Mouse (Mus musculus) brown adipose tissue, adult 24 weeks (tissue): ENCODE measurements around the gene C2cd3. TPM values are rescaled to one million over a fixed set of nuclear protein-coding genes. Genes with fewer than 3 reads are reported as not detected.
A peak's percentile ranks its signal among the peaks of the same experiment; 100 is the strongest.

ENCODE experiments used
- H3K27ac ChIP-seq: fragments of 200-500 bp; replicated peaks from 2 replicates; pipeline ENCODE4 v1.5.1; 2012; ENCODE audit warnings: low read depth, mild to moderate bottlenecking, low read length
- H3K4me1 ChIP-seq: fragments of 200-500 bp; 2 replicates; pipeline ENCODE4 v1.6.1; 2012; ENCODE audit warnings: low read length, mixed read lengths; ENCODE audit not compliant: control insufficient read depth, insufficient read depth, insufficient read length
- H3K4me3 ChIP-seq: fragments of 200-500 bp; 2 replicates; pipeline ENCODE4 v1.5.1; 2012; ENCODE audit warnings: low read depth, mild to moderate bottlenecking, low read length, moderate library complexity; ENCODE audit not compliant: insufficient read depth
- polyA plus RNA-seq: library from polyadenylated mRNA; stranded (reverse); fragments of >200 nt; gene quantifications from 2 replicates; pipeline ENCODE4 v1.2.4, GENCODE M21; 2012; ENCODE audit not compliant: missing spikeins, insufficient read depth, insufficient read length

C2cd3 gene
- polyA plus RNA-seq, 1 experiment, result 5.7 TPM

DNA sequence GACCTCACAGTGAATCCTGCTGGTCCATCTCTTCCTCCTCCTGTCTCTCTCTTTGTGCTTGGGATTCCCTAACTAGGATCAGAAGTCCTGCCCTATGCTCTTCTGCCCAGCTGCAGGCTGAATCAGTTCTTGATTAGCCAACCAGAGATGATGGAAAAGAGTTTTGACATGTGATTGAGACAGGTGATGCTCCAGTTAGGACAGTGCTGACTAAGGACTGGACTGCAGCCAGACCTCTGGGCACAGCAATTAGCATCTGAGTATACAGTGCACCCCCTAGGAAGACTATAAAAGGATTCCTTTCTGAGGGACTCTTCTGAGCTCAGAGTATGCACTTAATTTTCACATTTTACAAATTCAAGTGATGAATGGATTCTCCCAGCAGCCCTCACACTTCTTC is 9.1 kb downstream of the C2cd3 start:
- H3K27ac ChIP-seq, result no peak overlapping the region
- H3K4me3 ChIP-seq, result no peak overlapping the region
- no peaks in the 10 kb centered on the region for H3K4me1 ChIP-seq

DNA sequence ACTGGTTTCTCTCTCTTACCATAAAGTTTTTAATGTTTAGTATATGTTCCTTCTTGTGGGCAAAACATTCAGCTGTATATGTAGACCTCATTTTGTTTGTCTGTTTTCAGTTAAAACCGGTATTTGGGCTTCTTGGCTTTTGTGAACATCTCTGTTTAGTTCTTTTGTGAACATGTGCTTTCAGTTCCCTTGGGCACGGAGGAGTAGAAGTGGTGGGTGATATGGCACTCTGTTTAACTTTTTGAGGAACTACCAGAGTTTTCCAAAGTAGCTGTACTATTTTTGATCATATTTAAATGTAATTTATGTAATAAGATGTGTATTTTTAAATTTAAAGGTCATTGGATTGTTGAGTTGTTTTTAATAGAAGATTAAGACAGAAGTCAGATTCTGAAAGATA is 11.2 kb downstream of the C2cd3 start:
- Histone ChIP-seq H3K4me1 (no peaks in the 10 kb centered on the region), H3K27ac (no peak overlapping the region), H3K4me3 (no peak overlapping the region)

DNA sequence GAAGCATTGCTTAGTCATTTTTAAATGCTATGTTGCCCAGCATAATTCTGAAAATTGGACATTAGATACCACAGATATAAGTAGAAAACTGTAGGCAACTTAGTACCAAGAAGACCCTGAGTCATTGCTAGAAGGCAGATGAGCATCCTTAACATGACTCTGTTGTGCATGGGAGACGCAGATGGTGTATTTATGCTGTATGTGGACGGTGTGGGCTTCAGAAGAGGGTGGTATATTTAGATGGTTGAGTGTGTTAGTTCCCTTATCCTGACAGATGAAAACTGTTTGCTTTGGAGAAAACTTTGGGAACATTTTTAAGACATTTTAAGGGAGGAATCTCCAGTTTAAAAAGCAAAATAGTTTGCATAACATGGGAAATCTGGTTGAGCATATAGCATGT is 16.1 kb downstream of the C2cd3 start:
- Histone ChIP-seq H3K4me3 (no peak overlapping the region), H3K27ac (no peak overlapping the region), H3K4me1 (no peaks in the 10 kb centered on the region)

DNA sequence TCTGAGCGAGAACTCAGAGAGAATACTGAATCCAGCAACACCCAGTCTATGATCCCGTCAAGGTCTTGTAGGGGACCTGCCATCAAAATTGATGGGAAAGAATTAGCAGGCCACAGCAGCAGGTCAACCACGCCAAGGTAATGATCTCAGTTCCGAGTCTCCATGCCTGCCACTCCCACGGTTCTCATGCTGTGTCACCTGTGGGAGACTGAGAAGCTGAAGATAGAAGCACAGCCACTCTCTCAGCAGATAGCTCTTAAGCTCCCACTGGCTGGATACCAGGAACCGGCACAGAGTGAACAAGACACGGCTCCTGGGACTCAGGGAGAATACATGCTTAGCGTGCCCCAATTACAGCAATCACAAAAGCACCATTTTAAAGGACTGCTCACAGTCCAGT is 18.1 kb downstream of the C2cd3 start:
- H3K4me3 ChIP-seq, result no peak overlapping the region
- H3K4me1 ChIP-seq, result no peaks in the 10 kb centered on the region
- H3K27ac ChIP-seq, result no peak overlapping the region

DNA sequence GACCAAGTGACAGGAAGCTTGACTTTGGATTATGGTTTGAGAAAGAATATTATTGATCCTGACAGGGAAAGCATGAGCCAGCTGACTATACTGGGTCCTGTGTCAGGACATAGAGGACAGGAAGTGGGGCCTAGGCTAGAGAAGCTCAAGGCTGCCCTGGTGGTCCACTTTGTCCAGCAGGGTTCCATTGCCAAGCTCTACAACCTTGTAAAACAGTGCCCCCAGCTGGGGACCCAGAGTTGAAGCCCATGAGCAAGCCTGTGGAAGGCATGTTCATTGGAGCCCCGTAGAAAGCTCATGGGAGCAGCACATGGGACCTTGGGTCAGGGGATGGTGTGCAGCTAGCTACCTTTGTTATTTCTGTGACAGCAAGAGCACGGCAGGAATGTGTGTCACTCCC is 20.2 kb downstream of the C2cd3 start:
- Histone ChIP-seq H3K27ac (no peak overlapping the region), H3K4me3 (no peak overlapping the region)

DNA sequence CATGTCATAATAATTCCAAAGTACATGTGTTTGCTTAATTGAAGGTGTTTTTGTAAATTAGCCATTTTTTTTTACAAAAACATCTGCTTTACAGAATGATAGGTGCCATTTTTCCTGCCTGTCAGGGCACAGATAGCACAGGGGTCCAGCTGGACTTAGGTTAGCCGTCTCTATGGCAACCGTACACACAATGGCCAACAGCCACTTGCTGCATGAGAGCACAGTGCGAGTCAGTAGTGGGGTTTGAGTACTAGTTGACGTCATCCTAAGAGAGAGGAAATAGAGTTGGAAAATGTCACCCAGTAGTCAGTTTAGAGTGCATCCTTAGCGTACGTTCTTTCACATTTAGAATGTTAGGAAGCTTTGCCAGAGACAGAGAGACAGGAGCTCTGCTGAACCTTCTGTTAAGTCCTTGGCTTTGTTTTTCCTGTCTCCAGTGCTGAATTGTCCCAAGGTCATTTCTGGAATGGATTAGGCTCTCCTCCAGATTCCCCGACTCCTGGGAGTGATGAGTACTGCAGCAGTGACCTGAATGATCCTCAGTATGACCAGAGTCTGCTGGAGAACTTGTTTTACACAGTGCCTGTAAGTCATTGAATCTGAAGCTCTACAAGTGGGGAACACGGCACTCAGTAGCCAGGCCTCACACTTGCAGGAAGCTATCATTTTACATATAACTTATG is 27.3 kb downstream of the C2cd3 start:
- Histone ChIP-seq H3K4me1 (peaks cover 3% of the 10 kb centered on the region), H3K4me3 (no peak overlapping the region), H3K27ac (peak overlapping the region; percentile 68)

More for the DNA sequence above, 20.2 kb downstream of the C2cd3 start:
- no peaks in the 10 kb centered on the region for H3K4me1 ChIP-seq

DNA sequence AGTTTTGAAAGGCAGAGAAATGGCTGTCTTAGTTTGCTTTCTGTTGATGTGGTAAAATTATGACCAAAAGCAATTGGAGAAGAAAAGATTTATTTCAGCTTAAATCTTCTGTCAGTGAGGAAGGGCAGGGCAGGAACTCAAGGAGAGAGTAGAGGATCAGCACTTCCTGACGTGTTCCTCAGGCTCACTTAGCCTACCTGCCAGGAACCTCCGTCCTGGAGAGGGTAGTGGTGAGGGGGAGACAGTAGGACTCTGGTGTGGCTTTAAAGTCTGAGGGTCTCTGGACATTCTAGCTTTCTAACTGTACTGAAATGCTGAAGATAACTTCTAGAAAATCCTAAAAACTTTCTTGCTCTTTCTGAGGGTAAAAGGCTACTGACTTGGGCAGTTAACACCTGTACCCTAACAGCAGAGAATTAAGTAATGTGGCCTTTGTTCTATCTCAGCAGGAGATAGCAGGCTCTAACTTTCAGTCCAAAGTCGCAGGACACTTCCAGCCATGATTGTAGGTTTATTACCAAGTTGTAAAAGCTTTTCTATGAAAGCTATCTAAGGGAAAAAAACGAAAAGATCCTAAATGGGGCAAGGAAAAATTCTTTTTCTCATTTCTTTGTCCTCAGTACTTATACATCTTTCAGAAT is 29.0 kb downstream of the C2cd3 start:
- peaks cover 3% of the 10 kb centered on the region for H3K4me1 ChIP-seq
- H3K27ac ChIP-seq, result no peak overlapping the region
- H3K4me3 ChIP-seq, result no peak overlapping the region

DNA sequence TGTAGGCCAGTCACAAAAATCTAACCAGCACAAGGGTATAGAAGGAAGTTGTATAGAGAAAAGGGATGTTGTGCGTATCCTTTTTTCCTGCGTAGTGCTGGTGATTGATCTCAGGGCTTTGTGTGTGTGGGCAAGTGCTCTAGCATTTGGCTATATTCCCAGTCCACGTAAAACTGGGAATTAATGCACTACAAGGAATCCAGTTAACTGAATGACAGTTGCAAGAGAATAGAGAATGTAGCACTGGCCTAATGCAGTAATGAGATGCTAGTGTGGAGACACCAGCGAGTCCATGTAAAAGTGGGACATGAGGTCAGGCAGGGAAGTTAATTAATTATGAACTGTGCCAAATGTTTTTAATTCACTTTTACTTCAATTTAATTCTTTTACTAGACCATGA is 30.7 kb downstream of the C2cd3 start:
- Histone ChIP-seq H3K4me3 (no peak overlapping the region), H3K4me1 (peaks cover 3% of the 10 kb centered on the region), H3K27ac (no peak overlapping the region)

DNA sequence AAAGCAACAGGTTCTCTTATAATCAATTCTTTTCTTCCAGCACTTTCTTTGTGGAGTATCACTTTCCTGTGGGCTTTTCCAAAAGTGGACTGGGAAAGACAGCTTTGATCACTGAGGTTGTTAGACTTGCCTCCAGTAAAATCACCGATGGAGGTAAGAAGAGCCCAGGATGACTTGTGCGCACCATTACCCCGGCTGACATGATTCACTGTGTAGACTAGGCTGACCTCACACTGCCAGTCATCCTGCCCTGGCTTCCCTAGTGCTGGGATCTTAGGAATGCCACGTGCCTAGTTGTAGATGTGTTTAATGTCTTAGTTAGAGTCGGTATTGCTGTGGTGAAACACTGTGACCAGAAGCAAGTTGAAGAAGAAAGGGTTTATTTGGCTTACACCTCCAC is 35.6 kb downstream of the C2cd3 start:
- Histone ChIP-seq H3K27ac (no peak overlapping the region), H3K4me3 (no peak overlapping the region), H3K4me1 (no peaks in the 10 kb centered on the region)

DNA sequence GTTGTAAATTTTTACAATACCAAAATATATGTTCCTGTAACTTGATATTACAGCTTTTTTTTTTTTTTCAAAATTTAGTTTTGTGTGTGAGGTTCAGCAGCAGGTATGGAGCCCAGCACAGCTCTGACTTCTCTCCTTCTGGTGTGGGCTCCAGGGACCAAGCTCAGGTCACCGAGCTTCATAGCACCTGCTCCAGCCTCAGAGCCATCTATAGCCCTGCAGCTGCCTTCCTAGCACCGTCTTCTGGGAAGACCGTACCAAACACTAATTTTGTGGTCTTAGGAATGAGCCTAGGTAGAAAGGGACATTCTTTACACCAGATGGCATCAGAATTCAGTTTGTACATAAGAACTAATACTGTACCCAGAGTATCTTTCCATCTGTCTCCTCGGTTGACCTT is 36.7 kb downstream of the C2cd3 start:
- no peaks in the 10 kb centered on the region for H3K4me1 ChIP-seq
- no peak overlapping the region for H3K4me3 ChIP-seq
- H3K27ac ChIP-seq, result no peak overlapping the region

DNA sequence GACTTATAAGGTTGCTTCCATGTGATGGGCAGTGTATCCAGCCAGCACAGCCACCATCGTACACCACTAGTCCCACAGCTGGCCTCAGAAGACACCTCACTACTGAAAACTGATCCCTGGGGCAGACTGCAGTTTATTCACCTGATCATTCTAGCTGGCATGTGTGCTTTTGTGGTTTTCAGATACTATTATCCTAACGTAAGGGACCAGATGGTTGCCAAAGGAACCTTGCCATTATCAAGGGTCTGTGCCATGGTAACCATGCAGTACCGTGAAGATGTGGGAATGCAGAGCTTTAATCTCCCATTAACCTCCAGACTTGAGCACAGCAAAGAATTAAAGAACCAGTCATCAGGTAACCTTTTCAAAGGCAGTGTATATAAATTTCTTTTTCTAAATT is 53.8 kb downstream of the C2cd3 start:
- Histone ChIP-seq H3K27ac (no peak overlapping the region), H3K4me3 (no peak overlapping the region), H3K4me1 (no peaks in the 10 kb centered on the region; the same call in 1 of the 2 replicates)

DNA sequence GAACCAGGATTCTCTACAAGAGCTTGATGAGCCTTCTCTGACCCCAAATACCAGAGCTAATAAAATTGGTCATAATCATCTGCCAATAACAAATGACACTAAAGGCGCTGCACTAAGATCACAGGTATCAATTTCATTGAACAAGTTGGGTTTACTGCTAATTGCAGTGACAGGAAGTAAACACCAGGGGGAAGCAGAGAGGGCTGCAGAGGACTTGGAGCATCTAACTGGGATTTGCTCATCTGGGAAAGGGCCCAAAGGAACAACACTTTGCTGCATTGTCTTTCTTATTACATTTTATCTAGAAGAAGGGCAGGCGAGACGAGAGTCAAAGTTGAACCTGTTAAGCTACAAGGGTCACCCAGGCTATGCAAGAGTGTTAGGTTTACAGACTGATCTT is 57.1 kb downstream of the C2cd3 start:
- Histone ChIP-seq H3K4me3 (no peak overlapping the region), H3K4me1 (peaks cover 12% of the 10 kb centered on the region), H3K27ac (no peak overlapping the region)

DNA sequence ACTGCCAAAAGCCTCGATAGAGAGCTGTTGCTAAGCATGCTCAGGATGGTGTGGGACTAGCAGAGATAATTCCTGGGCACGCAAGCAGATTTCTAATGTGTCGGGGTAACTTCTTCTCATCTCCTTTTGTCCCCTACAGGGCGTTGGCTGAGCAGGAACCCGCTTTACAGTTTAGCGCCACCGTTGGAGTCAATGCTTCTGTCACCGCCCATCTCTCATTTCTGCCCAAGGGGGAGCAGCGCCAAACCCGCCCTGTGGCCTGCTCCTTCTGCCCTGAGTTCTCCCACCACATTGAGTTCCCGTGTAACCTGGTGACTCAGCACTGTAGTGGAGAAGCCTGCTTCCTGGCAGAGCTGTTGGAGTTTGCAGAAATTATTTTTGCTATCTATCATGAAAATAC is 57.9 kb downstream of the C2cd3 start:
- H3K4me1 ChIP-seq, result peaks cover 13% of the 10 kb centered on the region
- no peak overlapping the region for H3K4me3 ChIP-seq
- peak overlapping the region; percentile 66 for H3K27ac ChIP-seq

DNA sequence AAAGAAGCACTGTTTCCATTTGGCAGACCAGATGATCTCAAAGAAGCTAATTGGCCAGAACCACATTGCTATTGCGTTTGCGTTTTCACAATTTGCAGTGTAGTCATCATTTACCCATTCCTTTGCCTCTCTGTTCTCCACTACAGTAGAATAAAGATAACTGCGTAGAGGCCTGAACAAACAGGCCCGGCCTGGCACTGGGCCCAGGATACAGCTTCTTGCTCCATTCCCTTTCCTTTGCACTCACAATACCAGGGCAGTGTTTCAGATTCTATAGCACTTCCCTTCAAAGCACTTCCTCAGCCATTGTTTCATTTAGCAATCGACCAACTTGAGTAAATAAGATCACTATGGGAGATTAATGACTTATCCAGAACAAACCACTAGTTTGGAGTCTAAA is 59.1 kb downstream of the C2cd3 start:
- Histone ChIP-seq H3K4me1 (peaks cover 13% of the 10 kb centered on the region), H3K27ac (peak overlapping the region; percentile 84), H3K4me3 (no peak overlapping the region)

DNA sequence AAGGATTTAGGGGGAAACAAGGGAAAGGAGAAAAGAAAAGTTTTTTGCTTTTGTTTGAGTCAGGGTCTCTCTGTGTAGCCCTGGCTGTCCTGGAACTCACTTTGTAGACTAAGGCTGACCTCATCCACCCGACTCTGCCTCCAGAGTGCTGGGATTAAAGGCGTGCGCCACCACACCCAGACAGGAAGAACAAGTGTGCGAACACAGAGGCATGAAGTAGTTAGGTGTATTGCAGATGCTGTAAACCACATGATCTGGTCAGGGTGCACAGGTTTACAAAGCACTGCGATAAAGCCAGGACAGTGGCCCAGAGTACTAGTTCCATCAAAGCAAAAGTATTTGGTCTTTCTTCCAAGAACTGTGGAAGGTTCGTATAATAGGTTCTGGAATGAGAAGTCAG is 61.3 kb downstream of the C2cd3 start:
- no peak overlapping the region for H3K4me3 ChIP-seq

DNA sequence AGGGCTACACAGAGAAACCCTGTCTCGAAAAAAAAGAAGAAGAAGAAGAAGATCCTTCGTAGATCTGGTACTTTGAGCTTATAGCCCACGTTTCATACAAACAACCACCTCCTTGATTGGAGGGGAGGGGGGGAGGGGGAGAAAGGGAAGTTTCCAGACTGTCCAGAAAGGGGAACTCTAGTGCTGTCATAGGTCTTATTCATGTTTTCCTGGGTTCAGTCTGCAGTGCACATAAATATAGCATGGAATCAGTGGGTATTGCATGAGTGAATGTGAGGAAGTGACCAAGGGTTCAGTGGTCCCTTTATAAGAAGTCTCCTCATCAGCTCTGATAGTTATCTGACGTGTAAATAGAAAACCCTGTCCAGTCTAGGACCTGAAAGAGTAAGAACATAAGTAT is 71.7 kb downstream of the C2cd3 start:
- no peaks in the 10 kb centered on the region for H3K4me1 ChIP-seq
- H3K4me3 ChIP-seq, result no peak overlapping the region
- H3K27ac ChIP-seq, result no peak overlapping the region

More for the DNA sequence above, 61.3 kb downstream of the C2cd3 start:
- Histone ChIP-seq H3K27ac (peak overlapping the region; percentile 74; the same call in 1 of the 2 replicates), H3K4me1 (peaks cover 13% of the 10 kb centered on the region)
